Mouse (Mus musculus) mouse embryonic stem cell (cell line): ENCODE measurements around the gene Unc5c.

Source experiments
- in situ Hi-C, 2 experiments: fragments of 300-500 bp; cut with MboI; formaldehyde crosslinking; loops; 1 replicate in 1 of 2; 3 replicates in 1 of 2; pipeline ENCODE4 v1.14.3; 2019 to 2020; ENCODE audit warnings: low sequenced_read_pairs in 2 of 2, low pct_unique_long_range_greater_than_20kb in 1 of 2, mixed read lengths in 1 of 2; ENCODE audit not compliant: unreplicated experiment in 1 of 2

Unc5c gene

DNA sequence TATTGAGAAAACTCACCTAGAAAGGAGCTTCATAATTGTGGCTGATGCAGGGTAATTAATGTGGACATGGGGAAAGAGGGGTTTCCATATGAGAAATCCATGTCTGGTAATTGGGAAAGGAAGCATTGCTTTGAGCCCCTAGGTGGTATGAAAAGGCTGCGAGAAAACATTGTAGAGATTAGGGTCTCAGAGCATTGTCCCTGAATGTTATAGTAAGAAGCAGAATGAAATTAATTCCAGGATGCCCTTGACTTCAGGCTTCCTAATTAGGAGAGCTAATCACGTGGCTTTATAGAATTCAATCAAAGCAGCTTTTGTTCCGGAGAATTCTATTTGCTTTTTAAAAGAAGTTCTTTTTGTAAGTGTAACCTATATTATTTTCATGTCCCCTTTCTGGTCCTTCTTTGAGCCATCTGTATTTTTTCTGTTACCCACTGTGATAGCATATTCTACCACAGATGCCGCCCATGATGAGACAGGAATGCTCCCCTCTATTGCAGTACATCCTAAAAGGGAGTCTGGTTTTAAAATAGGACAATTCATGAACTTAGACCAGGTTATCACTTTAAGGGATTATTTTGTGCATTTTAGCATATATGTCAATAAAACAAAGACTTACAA, 124.5 kb downstream of the Unc5c start:
- in situ Hi-C loops, result no loop called here

DNA sequence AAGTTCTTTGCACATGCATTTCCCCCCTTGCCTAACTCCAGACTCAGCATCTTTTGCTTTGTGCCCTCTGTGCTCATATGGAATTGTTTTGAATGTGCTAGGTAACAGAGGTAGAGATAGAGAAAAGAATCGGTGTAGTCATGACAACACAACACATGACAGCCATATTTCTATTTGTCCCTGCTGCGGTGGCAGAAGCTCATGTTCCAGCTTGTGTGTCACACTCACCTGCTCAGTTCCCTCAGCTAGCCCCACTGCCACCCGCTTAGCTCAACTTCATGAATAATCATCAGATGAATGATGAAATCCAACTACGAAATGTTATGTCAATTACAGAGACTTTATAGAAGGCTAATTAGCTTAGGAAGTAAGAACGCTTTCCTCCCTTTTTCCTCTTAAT, 128.2 kb downstream of the Unc5c start:
- in situ Hi-C loops, result no loop called here

DNA sequence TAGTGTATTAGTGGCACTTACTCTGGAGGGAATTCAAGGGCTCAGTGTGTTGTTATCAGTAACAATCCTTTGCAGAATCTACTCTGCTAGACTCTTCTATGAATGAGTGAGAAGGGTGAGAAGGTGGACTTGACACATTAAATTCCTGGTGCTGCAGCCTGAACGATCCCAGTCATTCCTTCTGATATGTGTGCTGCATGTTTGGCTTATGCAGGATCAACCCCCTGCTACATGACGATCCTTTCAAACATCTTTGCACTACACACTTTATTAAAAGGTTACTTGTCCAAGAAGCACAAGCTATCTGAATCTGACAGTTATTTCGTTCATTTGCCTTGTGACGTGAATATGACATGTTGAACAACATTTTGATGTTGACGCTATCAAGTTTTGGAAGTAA, 129.1 kb downstream of the Unc5c start:
- in situ Hi-C loops, result no loop called here

DNA sequence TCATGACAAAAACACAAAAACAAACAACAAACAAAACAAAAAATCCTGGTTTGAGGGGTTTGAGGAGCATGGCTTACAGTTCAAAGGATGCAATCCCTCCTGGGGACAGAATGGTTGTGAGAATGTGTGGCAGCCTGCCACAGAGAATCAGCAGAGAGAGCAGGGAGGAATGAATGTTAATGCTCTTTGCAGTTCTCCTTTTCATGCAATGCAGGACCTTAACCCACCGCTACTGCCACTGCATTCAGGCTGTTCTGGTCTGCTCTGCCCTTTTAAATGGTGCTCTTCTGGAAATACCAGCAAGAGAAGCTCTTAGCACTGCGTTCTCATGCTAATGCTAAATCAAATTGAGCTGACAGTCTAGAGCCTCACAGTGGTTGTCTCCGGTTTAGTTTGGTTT, 130.1 kb downstream of the Unc5c start:
- in situ Hi-C loops, result no loop called here

DNA sequence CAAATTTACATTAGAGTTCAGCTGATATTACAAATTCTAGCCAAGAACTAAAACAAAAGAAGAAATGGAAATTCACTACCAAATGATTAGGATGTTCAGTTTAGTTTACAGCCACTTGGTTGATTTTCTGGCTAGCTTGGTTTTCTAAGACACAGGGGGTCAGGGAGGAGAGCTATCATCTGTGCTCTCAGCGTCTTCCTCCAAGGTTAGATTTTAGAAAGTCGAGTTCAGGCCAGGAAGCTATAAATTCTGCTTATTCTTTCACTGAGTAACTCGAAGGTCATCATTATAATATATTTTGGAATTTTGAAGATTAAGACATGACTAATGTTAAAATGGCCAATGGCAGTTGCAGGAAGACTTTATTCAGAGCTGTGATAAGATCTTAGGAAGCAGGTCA, 131.4 kb downstream of the Unc5c start:
- in situ Hi-C loops, result no loop called here

DNA sequence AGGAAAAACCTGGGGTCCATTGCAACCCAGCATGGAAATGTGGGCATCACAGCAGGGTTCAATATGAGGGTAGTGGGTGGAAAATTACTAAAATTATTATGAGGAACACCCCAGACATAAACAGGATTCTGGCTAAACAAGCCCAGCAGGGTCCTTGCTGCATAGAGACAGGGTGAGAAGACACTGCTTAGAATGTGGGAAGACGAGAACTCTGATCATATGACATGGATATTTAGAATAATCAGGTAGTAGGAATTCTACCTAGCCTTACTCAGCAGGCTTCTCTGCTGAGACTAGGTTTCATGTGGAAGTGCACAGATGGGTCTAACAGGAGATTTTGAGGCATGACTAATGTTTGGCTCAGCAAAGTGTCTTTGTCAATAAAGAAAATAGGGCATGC, 131.9 kb downstream of the Unc5c start:
- in situ Hi-C loops, result no loop called here

DNA sequence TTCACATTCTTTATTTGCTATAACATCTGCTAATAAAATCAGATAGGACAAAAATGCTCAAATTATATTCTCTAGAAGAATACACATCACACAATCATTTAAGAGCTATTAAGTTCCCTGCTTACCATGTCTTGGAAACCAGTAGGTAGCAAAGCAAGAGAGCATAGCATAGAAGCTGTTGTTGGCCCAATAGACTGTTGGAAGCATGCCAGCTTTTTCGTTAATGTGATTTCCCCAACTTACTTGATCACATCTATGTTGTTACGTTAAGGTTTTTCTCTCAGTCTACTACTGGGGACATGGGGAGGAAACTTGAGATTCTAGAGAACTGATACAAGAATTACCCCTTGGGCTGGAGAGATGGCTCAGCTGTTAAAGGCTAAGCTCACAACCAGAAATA, 133.0 kb downstream of the Unc5c start:
- in situ Hi-C loops, result no loop called here

DNA sequence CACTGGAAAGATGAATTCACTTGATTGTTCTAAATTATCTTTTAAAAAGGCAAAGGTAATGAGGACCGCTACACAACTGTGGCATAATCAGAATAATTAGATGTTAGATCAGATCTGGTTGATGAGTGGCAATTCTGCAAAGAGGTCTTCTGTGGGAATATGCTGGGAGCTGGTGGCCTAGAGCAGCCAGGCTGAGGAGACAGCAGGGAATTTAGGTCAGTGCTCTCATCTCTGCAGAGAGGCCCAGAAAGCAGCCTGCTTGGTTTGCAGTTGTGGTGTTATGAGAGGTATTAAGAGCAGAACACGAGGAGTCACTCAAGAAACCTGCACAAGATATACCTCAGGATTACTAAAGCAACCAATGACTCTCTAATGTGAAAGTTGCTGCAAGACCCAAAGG, 133.9 kb downstream of the Unc5c start:
- in situ Hi-C loops, result no loop called here

DNA sequence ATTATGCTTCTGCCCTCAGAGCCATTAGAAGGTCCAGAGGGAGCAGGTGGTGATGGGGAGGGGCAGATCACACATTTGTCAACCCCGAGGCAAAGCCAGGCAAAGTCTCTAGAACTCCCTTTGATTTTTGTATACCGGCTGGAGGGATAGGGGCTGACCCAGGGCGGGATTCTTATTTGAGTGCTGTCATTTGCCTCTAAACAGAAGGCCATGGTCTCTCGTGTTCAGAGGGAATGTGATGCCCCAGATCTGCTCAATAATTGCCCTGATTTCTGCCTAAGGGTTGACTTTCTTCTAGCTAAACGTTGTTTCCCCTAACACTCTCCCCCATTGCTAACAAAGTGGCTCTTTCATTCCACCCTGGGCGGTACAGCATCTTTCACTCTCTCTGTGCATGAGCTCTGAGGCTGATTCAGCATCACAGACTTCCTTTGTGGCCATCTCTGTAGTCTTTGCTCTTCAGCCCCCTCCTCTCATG, 136.1 kb downstream of the Unc5c start:
- in situ Hi-C loops, result no loop called here

DNA sequence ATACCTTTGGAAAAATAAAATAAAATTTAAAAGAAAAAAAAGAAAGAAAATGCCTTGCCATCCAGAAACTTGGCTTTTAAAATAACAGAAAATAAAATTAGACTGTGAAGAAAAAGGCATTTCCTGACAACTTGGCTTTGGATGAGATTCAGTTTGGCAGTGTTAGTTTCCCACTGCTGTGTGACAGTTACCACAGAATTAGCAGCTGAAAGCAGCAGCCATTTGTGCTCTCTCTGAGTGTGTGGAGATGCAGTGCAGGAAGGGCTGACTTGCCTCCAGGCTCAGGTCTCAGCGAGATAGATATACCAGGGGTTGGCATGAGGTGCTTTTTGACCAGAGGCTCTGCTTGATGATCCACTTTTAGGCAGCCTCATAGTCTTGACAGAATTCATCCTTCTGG, 151.7 kb downstream of the Unc5c start:
- in situ Hi-C loops, result no loop called here

DNA sequence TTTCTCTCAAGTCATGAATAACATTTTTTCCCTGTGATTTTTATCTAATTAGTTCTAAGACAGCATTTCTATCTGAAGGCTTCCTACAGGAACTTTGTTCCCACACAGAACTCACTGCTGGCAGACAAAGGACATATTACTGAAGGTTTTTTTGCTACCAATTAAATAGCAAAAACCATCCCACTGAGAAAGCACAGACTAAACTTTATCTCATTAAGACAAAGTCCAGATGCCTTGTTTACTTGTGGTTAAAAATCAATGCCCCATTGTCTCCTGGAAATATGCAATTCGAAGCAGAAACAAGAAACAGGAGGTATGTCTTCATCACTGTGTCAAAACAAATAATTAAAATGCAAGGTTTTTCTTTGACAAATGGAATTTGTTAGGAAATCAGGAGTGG, 153.7 kb downstream of the Unc5c start:
- in situ Hi-C loops, result no loop called here

DNA sequence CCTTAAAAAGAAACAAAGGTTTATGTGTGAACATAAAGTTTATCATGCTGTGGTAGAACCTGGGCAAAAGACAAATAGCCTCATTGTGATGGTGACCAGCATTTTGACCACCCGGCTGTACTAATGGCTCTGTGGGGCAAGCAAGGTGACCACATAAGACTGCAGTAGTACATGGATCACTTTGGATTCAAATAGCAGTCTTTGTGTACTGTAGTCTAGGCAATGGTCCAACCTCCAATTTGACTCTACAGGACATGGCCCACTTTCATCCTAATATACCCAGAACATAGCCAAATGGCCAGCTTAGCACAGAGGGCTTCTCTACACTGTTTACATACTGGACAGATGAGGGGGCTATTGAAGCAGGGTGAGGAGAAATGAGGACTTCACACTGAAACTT, 156.5 kb downstream of the Unc5c start:
- in situ Hi-C loops, result no loop called here

DNA sequence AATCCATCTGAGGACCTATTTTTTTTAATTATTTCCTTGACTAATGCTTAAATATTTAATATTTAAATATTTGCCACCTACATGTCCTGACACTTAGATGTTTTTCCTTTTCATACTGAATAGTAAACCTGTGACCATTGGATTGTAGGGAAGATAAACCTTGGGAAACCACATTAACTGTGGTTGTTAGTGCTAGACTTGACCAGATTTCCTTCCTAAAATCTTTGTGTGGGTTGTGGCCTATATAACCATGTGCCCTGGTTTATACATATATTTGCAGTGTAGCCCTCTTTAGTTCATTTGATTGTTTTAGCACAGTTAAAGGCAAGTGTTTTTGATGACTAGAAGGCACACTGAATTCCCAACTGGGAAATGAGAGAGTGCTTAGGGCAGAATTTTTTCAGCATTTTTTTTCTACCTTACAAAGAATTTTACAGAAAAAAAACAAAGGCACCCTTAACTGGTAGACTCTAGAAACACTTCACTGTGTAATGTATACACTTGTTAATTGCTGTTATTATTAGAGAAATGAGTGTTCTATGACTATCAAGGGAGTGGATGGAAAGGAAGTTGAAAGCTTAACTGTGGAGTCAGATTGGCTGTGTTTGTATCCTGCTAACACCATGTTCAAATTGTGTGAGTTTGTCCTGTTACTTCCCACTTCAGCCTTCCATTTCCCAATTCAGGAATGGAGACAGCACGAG, 162.1 kb downstream of the Unc5c start:
- in situ Hi-C loops, result no loop called here

DNA sequence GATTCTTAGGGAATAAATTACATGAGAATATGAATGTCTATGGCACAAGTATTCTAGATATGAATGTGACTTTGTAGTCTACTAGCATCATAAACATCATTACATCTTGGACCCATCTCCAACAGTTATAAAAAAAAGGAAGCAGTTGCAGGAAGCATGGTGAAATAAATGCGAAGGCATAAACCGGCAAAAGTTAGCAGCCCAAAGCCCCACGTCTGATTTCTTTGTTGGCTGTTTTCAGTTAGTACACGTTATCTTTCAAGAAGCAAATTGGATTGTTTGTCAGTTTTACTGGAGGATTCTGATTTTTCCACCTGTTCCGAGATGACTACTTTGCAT, 162.6 kb downstream of the Unc5c start:
- in situ Hi-C loops, result no loop called here

DNA sequence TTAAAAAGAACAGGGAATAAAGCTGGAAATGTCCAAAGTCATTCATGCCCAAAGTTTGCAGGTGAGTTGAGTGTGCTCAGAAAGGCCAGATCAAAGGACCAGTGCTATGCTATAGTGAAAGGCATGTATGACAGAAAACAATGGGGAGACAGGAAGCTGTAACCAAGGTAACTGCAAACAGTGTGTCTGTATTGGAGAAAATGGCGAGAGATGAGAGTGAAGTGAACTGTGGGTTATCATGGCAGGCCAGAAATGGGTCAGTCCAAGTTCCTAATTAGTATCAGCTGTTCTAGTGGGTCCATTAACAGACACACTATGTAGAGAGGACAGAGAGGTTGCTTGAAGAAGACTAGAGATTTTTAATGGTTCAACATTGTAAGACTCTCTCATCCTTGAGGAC, 164.4 kb downstream of the Unc5c start:
- in situ Hi-C loops, result no loop called here

DNA sequence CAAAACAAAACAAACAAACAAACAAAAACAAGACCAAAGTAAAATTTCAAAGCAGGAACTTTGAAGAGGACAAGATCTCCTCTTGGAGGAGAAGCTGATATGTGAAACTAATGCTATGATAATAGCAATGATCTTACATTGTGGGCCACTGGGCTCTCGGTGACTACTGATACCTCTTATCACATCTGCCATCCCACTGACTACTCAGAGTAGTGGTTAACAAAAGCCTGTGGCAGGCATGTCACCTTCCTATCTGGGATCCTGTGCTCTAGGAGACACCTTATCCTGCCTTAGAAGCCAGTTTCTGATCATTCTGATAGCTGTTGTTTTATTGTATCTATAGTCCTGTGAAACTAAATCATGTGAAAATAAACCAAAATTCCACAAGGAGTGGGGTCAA, 172.9 kb downstream of the Unc5c start:
- in situ Hi-C loops, result no loop called here

DNA sequence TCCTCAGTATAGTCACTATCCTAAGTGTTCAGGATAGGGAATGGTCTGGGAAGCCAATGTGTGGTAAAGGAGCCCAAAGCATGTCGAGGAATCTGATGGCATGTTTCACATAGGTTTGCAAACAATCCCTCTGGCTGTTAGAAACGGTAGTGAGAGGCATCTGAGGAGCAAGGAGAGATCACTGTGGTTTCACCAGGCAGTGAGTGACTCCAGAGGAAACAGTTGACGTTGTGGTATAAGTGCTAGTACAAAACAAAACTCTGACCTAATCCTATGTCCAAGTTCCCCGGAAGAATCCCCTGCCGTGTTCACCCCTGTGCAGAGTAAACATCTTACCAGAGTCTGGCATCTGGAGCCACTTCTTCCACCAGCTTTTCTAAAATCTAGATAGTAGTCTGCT, 179.2 kb downstream of the Unc5c start:
- in situ Hi-C loops, result no loop called here

DNA sequence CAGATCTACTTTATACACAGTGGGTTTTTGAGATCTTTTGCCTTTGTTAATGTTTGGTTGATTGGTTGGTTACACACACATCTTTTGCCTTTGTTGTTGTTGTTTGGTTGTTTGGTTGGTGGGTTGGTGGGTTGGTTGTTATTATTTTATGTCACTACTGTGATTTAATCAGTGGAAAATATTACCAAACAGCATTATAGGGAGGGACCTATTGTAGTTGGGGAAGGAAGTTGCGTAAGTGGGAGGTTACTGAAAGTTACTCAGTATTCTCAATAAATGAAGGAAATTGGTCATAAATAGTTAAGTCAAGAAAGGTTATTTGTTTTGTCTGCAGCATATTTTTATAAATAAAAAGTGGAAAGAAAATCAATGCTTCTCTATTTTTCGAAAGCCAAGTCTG, 181.6 kb downstream of the Unc5c start:
- in situ Hi-C loops, result no loop called here

DNA sequence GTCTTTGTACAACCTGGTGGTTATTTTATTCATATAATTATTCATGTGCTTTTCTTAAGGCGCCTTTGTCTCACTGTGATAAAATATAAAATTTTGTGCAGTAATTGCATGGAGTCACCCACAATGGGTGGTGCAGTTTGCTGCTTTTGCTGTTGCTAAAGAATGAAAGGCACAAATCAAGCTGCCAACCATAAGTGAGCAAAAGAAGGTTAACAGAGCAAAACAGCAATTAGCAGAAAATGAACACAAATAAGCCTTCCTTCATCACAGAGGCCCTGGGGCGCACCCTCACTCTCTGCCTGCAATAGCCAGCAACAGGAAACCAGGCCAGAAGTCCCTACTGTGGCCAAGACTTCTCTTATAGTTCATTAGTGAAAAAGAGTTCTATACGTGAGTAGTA, 185.6 kb downstream of the Unc5c start:
- in situ Hi-C loops, result no loop called here

DNA sequence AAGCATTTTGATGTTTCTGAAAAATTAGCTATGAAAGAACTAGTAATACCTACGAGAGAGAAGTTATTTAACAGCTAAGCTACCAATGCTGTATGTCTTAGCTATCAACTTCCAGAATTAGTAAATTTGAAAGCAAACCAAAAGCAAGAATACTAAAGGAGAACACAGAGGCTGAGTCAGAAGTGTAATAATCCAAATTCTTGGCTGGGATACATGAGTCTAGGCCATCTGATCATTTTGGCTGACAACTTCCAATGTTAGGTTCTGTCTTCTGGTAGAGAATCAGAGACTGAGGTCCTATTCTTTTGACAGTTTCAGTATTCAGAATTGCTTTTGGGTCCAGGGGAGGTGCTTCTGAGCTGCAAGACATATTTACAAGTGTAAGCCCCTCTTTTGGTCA, 188.9 kb downstream of the Unc5c start:
- in situ Hi-C loops, result no loop called here
